Mouse (Mus musculus): ENCODE results near the gene Tspear.
A peak's percentile ranks its signal among the peaks of the same experiment; 100 is the strongest.
"Not testable (repeated sequence)": the region's sequence is repeated elsewhere in the genome, so short reads cannot be mapped to it uniquely, and the experiment has no call there.

Gene Tspear

DNA sequence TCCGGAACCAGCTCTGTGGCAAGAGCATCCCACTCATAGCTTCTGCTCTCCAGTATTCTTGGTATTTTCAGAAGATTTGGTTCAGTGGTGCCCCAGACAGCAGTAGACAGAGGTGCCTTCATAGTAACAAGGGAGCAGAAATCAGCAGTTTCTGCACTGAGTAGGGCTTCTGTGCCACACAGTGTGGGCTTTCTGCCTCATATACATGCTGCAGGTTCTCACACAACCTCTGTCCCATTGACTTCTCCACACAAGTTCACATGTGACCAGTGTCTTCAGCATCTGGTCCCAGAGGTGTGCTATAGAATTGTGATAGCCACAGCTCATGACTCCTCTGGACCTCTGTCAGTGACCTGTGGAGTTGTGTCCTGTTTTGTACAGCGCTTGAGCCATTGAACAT lies 102.3 kb downstream of the Tspear start:
- DNase-seq (ENCODE audit: low read depth), result no peak

DNA sequence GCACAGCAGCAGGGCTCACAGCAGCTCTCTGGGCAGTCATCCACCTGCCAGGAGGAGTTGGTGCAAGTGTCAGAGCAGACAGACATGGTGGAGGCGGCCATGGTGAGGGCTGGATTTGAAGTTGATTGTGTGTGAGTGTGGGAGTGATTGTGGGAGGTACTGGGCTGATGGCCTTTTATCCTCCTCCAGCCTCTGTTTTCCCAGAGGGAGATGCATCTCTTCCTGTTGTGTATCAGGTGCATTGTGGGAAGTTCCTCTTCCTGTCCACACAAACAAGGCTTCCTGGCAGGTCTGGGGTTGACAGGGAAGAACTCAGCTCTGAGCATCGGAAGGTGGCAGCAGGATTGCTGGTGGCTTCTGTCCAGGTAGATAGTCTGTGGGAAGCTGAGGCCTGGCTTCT lies 108.6 kb downstream of the Tspear start, which contains the start of gene Gm9639:
Gm9639 (minus strand) TSS at position 101 of the 400 bp plus-strand sequence.
- no peak for DNase-seq (ENCODE audit: low read depth)

DNA sequence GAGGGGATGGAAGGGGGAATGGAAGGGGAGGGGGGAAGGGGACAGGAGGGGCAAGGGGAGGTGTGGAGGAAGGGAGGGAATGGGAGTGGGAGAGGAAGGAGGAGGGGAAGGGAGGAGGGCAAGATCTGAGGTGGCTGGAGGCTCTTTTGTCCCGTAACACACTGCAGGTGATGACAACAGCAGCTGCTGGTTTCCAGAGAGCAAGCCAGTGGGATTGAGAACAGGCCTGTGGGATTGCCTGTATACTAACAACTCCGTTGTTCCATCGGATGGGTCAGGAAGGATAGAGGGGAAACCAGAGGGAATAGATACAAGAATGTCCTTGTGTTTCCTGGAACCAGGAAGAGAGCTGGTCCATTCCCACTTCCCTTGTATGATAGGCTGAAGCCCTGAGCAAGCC lies 111.3 kb downstream of the Tspear start:
- DNase-seq (ENCODE audit: low read depth), result no peak

DNA sequence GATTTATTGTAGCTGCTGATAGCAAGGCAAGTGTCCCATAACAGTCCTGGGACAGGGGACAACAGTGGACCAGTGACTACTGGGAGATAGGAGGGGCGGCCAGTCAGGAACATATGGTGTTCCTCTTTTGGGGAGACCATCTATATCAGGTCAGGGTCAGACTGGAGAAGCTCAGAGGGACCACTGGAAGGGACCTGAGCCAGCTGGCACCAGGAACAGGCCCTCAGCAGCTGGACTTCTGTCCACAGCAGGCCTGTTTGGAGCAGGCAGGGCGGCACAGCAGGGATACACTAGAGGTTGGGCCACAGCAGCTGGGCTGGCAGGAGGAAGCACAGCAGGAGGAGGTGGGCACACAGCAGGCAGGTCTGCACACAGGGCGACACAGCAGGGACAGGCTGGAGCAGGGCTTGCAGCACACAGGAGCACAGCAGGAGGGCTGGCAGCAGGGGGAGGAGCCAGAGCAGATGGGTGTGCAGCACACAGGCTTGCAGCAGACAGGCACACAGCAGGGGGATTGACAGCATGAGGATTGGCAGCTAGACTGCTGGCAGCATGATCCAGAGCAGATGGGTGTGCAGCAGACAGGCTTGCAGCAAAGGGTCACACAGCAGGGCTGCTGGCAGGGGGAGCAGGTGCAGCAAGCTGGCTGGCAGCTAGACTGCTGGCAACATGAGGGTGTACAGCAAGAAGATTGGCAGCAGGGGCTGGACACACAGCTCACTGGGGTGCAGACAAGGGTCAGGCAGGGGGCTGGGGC lies 112.0 kb downstream of the Tspear start:
- not testable (repeated sequence) for DNase-seq (ENCODE audit: low read depth)

DNA sequence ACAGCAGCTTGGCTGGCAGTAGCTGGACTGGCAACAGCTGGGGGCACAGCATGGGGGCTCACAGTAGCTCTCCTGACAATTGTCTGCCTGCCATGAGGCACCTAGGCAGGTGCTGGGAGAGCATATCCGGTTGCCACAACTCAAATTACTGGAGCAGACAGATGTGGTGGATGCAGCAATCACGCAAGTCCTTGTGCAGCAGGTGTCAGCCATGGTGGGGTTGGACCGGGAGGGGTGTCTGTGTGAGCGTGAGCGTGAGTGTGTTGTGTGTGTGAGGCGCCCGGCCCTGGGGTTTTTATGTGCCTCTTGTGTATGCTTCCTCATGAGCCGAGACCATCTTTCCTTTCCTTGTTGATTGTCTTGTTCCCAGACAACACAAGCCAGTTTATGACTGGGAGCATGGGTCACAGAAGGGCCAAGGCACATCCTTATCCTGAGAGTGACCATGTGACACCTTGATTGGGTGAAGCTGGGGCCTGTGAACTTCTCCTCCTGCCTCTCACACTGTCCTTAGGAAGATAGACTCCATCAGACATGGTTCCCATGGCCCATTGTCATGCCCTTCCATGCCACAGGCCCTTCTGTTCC lies 112.6 kb downstream of the Tspear start, which contains the start of gene Gm19668:
Gm19668 (minus strand) TSS at position 213 of the 588 bp plus-strand sequence.
- DNase-seq (ENCODE audit: low read depth), result no peak

DNA sequence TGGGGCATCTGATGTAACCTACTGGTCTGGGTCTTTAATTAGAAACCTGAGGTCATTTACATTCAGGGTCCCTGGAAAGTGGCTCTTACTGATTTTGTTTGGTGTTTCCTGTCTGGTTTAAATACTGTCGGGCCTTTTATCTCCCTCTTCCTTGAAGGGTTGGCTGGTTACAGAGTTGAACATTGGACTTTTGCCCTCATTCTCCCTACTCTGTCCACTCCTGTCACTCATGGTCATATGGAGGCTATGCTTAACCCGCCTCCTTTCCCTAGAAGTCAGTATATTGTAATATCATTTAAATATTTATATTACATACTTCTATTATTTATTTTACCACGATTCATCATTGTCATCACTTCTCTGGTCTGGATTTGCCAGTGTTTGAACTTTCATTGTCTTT lies 117.7 kb downstream of the Tspear start:
- no peak for DNase-seq (ENCODE audit: low read depth)

DNA sequence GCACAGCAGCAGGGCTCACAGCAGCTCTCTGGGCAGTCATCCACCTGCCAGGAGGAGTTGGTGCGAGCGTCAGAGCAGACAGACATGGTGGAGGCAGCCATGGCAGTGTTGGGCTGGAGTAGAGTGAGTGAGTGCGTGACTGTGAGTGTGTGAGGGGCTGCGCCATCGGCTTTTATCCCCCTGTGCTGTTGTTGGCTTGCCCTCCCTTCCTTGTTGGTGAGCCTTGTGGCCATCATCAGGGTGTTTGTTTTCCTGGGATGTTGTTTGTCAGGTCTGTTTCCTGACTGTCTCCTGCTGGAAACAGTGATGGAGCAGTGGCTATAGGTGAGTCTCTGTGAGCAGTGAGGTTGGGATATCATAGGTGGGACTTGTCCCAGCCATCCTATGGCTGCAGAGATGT lies 125.4 kb downstream of the Tspear start, which contains the start of gene Gm9507:
Gm9507 (minus strand) TSS at position 101 of the 400 bp plus-strand sequence.
- DNase-seq (ENCODE audit: low read depth), result no peak

DNA sequence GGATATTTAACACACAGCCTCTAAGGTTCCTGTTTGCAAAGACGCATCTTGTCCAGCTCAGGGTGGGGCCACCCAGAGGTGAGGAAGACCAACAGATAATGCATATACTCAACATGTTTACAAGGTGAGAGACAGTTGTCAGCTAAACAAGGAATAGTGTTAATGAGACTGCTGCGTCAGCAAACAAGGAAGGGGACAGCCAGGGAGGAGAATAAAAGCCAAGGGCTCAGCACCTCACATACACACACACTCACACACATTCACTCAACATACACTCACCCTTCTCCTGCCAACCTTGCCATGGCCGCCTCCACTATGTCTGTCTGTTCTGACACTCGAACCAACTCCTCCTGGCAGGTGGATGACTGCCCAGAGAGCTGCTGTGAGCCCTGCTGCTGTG lies 128.0 kb downstream of the Tspear start, which contains the start of gene Gm2696:
Gm2696 (plus strand) TSS at position 301 of the 400 bp plus-strand sequence.
- DNase-seq (ENCODE audit: low read depth), result no peak

DNA sequence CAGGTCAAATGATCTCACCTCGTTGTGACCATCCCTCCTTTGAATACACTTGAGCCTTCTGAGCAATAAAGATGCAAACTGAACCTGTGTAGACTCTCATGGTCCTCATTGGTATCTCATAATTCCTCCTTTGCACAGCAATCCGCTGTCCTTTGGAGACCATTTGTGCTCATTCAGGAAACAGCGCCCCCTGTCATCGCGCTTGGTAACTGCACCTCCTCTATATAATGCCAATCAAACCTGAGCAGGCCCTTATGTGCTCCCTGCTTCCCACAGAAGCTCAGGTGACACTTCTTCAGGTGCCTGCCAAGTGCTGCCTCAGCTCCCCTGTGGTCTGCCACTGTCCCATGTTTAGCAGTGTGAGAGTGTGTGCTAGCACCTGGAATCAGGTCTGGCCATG lies 129.1 kb downstream of the Tspear start:
- peak; percentile 20 for DNase-seq (ENCODE audit: low read depth)

DNA sequence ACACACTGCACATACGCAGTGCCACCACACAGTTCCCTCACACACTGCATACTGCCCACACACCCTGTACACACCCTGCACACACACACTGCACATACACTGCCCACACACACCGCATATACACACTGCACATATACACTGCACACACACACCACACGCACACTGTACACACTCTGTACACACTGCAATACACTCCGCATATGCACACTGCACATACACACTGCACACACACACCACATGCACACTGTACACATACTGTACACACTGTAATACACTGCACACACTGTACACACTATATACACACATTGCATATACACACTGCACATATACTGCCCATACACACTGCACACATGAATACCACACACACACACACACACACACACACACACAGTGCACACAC lies 132.2 kb downstream of the Tspear start:
- no peak for DNase-seq (ENCODE audit: low read depth)

DNA sequence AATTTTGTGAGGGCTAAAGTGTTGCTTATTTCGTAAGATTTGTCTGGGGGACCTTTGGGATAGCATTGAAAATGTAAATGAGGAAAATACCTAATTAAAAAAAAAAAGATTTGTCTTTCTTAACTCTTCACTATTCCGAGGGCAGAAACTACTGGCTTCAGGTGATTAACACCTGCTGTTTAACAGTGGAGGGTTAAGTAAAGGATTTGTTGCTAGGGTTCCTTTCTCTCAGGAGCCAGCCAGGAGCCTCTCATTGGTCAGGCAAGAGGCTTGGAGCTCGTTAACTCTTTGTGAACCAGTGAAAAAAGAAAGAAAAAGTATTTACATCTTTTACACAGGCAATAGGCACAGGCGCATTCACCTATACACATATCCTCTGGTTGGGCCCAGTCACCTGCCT lies 132.8 kb downstream of the Tspear start:
- no peak for DNase-seq (ENCODE audit: low read depth)

DNA sequence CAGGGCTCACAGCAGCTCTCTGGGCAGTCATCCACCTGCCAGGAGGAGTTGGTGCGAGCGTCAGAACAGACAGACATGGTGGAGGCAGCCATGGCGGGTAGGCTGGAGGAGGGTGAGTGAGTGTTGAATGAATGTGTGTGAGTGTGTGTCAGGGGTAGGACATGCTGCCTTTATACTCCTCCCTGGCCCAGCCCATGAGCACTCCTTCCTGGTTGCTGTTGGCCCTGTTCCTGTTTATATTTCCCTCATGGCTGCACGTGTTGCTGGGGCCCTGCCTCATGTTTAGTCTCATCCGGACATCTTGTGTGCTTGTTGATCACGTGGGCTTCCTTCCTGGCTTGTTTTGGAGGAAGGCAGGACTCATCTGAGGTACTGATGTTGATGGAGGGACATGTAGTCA lies 140.6 kb downstream of the Tspear start, which contains the start of gene Krtap10-4:
Krtap10-4 (minus strand) TSS at position 145 of the 400 bp plus-strand sequence.
- DNase-seq (ENCODE audit: low read depth), result no peak

DNA sequence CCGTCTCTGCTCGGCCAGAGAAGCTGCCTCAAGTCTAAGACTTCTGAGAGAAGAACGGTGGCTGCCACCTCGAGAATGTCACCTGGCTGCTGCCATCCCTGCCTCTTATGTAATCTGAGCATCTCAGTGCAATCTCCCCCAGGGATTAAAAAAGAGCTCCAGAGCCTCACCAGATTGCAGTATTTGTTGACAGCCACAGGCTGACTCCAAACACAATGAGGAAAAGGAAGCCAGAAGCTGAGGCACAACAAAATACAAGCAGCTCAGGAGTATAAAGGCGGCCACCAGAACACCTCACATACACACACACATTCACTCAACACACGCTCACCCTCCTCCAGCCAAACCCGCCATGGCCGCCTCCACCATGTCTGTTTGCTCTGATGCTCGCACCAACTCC lies 149.3 kb downstream of the Tspear start, which contains the start of gene Krtap10-10:
Krtap10-10 (plus strand) TSS at position 301 of the 400 bp plus-strand sequence.
- no peak for DNase-seq (ENCODE audit: low read depth)

DNA sequence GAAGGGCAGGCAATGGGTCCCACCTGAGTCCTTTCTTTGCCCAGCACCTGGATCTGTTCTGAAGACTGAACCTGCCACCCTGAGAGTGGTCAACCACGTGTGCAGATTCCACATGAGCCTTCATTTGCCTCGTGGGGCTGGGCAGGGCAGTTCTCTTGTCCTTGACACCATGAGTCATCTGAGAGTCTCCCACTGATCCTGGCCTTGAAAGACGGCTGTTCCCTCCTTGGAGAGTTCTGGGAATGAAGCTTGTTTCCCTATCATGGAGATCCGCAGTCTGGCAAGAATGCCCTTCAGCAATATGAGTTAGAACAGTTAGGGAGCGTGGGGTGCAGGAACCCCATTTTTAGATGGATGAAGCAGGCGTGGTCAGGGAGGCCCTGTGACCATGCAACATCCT lies 152.6 kb downstream of the Tspear start:
- no peak for DNase-seq (ENCODE audit: low read depth)

DNA sequence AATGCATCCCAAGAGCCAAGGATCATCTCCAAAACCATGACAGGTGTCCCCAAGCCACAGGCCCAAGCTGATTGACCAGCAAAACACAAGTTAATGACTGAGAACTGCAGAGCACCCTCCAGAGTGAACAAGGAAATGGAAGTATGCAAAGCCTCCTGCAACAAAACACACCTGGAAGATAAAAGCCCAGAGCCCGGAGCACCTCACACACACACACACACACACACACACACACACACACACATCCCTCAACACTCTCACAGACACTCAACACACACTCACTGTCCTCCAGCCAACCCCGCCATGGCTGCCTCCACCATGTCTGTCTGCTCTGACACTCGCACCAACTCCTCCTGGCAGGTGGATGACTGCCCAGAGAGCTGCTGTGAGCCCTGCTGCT lies 160.1 kb downstream of the Tspear start, which contains the start of gene Gm36176:
Gm36176 (plus strand) TSS at position 301 of the 400 bp plus-strand sequence.
- no peak for DNase-seq (ENCODE audit: low read depth)

DNA sequence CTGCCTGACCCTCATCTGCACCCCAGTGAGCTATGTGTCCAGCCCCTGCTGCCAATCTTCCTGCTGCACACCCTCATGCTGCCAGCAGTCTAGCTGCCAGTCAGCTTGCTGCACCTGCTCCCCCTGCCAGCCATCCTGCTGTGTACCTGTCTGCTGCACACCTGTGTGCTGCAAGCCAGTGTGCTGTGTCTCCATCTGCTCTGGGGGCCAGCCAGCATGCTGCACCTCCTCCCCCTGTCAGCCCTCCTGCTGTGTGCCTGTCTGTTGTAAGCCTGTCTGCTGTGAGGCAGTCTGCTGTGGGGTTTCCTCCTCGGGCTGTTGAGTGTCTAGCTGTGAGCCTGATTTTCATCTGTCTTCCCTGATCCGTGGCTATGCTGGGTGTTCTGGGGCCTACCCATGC lies 160.6 kb downstream of the Tspear start:
- no peak for DNase-seq (ENCODE audit: low read depth)

DNA sequence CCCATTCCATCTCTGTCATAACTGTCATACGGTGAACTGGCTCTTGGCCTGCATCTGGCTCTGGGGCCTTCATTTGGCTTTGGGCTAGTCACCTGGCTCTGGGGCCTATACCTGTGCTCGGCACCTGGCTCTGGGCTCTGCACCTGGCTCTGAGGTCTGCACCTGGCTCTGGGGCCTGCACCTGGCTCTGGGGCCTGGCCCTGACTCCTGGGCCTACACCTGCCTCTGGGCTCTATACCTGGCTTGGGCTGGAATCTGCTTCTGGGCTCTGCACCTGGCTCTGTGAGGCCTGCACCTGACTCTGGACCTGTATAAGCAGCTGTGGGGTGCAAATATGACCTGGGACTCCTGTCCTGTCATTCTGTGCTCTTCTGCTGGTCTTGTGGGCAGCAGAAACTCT lies 161.2 kb downstream of the Tspear start:
- DNase-seq (ENCODE audit: low read depth), result no peak

DNA sequence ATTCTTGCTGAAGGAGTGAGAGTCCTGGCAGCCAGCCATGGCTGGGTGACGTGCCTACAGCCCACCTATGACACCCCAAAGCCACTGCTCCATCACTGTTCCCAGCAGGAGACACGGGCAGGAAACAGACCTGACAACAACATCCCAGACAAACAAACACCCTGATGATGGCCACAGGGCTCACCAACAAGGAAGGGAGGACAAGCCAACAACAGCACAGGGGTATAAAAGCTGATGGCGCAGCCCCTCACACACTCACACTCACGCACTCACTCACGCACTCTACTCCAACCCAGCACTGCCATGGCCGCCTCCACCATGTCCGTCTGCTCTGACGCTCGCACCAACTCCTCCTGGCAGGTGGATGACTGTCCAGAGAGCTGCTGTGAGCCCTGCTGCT lies 166.2 kb downstream of the Tspear start, which contains the start of gene Gm10318:
Gm10318 (plus strand) TSS at position 301 of the 400 bp plus-strand sequence.
- no peak for DNase-seq (ENCODE audit: low read depth)

DNA sequence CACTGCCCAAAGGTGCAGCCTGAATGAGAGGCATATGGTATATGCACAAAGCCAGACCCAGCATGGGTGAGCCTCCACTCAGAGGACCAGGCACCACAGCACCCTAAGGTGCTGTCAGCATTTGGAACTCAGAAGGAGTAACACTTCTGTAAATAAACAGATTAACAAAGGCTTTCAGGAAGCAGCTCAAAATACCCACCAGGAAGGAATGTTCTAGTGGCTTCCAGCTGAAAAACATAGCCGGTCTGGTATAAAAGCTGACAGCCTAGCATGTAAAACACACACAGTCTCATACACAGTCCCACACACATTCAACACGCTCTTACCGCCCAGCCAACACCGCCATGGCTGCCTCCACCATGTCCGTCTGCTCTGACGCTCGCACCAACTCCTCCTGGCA lies 175.3 kb downstream of the Tspear start, which contains the start of gene Gm3285:
Gm3285 (plus strand) TSS at position 301 of the 400 bp plus-strand sequence.
- no peak for DNase-seq (ENCODE audit: low read depth)

DNA sequence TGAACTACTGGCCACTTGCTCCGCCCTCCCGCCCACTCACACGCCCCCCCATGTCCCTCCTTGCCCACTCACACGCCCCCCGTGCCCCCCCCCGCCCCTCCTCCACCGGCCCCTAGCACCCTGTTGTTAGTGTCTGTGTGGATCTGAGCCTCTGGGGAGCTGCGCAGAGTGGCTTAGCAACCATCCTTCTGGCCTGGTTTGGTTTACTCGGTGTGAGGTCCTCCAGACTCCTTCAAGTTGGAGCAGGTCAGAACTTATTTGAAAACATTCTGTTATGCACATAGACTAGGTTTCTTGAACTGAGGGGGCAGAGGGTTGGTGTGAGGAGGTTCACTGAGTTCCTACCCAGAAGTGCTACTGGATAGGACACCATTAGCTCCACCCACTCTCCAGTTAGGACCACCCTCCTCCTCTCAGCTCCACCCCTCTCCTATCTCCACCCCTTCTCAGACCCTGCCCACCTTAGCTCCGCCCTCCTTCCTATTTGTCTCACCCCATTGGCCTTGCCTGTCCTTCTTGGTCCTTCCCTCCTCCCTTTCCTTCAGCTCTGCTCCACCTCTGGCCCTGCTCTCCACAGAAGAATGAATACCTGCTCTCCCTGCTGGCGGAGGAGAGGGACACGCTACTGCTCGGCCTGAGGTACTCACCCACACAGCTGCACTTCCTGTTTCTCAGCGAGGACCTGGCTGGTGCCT lies 177.8 kb downstream of the Tspear start:
- DNase-seq (ENCODE audit: low read depth), result peak; percentile 48

DNA sequence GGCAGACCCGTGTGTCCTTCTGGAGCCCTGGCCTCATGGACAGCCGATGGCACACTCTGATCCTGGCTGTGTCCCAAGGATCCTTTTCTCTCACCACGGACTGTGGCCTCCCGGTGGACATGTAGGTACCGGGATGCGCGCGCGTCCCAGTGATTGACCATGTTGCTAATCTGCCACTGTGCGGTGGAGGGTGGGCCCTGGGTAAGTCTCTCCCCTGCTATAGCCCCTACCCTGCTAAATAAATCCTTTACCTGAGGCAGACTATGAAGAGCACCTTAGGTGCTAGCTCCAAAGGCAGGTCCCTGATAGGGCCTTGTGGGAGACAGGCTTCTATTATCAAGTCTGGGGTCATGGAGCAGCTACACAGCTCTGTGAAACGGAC lies 178.4 kb downstream of the Tspear start:
- no peak for DNase-seq (ENCODE audit: low read depth)

DNA sequence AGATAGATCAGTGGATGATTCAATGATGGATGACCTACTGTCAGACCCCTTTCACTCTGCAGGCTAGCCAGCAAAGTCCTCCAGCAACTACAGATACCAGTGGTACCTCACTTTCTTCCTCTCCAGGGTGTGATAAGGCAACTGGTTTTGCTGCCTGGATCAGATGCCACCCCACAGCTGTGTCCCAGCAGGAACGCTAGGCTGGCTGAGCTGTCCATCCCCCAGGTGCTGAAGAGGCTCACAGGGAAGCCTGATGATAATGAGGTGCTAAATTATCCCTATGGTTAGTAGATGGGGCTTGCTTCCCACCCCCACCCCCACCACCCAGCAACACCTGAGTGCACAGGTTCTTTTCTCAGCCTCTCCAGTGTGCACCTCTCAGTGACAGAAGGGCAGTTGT lies 181.2 kb downstream of the Tspear start:
- DNase-seq (ENCODE audit: low read depth), result no peak

All from 416B (cell line).